Mouse (Mus musculus) liver, embryonic 12.5 days (tissue): ENCODE measurements around the gene 4930550C14Rik. TPM values are rescaled to one million over a fixed set of nuclear protein-coding genes. Genes with fewer than 3 reads are reported as not detected.
A peak's percentile ranks its signal among the peaks of the same experiment; 100 is the strongest.

Experiments
- ATAC-seq: fragments of 200-750 bp; cut with Nextera tagmentation; 2 replicates; pipeline ENCODE4 v1.8.0; 2017; ENCODE audit warnings: moderate number of reproducible peaks, mild to moderate bottlenecking, moderate library complexity
- H3K27ac ChIP-seq: fragments of 300-500 bp; sonication (generic); 2 replicates; pipeline ENCODE4 v1.5.1; 2016; ENCODE audit warnings: mild to moderate bottlenecking
- H3K27me3 ChIP-seq: fragments of 300-500 bp; sonication (generic); replicated peaks from 2 replicates; pipeline ENCODE4 v1.6.1; 2016; ENCODE audit warnings: mild to moderate bottlenecking, moderate library complexity
- H3K36me3 ChIP-seq: fragments of 300-500 bp; sonication (generic); 2 replicates; pipeline ENCODE4 v1.6.1; 2016; ENCODE audit warnings: mild to moderate bottlenecking, moderate library complexity
- H3K4me1 ChIP-seq: fragments of 300-500 bp; sonication (generic); 2 replicates; pipeline ENCODE4 v1.6.1; 2016
- H3K4me2 ChIP-seq: fragments of 300-500 bp; sonication (generic); 2 replicates; pipeline ENCODE4 v1.6.1; 2016; ENCODE audit warnings: mild to moderate bottlenecking, moderate library complexity
- H3K4me3 ChIP-seq: fragments of 300-500 bp; sonication (generic); 2 replicates; pipeline ENCODE4 v1.5.1; 2016; ENCODE audit warnings: mild to moderate bottlenecking, moderate library complexity
- H3K9ac ChIP-seq: fragments of 300-500 bp; sonication (generic); 2 replicates; pipeline ENCODE4 v1.6.1; 2016; ENCODE audit warnings: mild to moderate bottlenecking, moderate library complexity
- H3K9me3 ChIP-seq: fragments of 300-500 bp; sonication (generic); replicated peaks from 2 replicates; pipeline ENCODE4 v1.6.1; 2016; ENCODE audit warnings: mild to moderate bottlenecking, moderate library complexity
- WGBS: fragments of 180-500 bp; shearing (Covaris S2); methylation state at CpG from one replicate; pipeline ENCODE4 v1.1.7; 2016; ENCODE audit not compliant: insufficient replicate concordance; 5-methylcytosine and 5-hydroxymethylcytosine counted together
- polyA plus RNA-seq: library from polyadenylated mRNA; unstranded; fragments of >200 nt; fragmentation: Nextera tagmentation; extraction: Ambion mirVana; gene quantifications from 2 replicates; pipeline ENCODE4 v1.2.1, GENCODE M21; 2016

Gene 4930550C14Rik
- polyA plus RNA-seq, 1 experiment from 2014 or later: 0.89 TPM

GRCm38 (mm10) chr9:53384873-53385272 is 17.3 kb upstream of the 4930550C14Rik start:
- H3K4me2 ChIP-seq: peak overlapping the region; percentile 83
- no peaks in the 10 kb centered on the region for H3K9me3 ChIP-seq
- H3K4me3 ChIP-seq: peak overlapping the region; percentile 67
- H3K9ac ChIP-seq: peak overlapping the region; percentile 70
- peaks cover 11% of the 10 kb centered on the region for H3K4me1 ChIP-seq
- peak; percentile 3 for ATAC-seq
- H3K27me3 ChIP-seq: peaks cover 23% of the 10 kb centered on the region
- H3K27ac ChIP-seq: peak overlapping the region; percentile 81; the same call in 1 of the 2 replicates
- 0 out of 2 replicates have a peak, but pooled peaks cover 3% of the 10 kb centered on the region for H3K36me3 ChIP-seq
- WGBS: 26% methylated on average over 8 of the region's 8 CpGs

GRCm38 (mm10) chr9:53387431-53387830 is 14.7 kb upstream of the 4930550C14Rik start:
- Histone ChIP-seq H3K27ac (no peak overlapping the region), H3K36me3 (0 out of 2 replicates have a peak, but pooled peaks cover 6% of the 10 kb centered on the region)
- 43% methylated on average over 2 of the region's 2 CpGs for WGBS

GRCm38 (mm10) chr9:53389109-53389508 is 13.0 kb upstream of the 4930550C14Rik start:
- Histone ChIP-seq H3K4me1 (peaks cover 8% of the 10 kb centered on the region), H3K4me3 (no peak overlapping the region), H3K9me3 (no peaks in the 10 kb centered on the region), H3K4me2 (no peak overlapping the region), H3K9ac (no peak overlapping the region), H3K27ac (no peak overlapping the region), H3K27me3 (peaks cover 9% of the 10 kb centered on the region), H3K36me3 (0 out of 2 replicates have a peak, but pooled peaks cover 6% of the 10 kb centered on the region)
- no peak for ATAC-seq
- WGBS: 78% methylated on average over 3 of the region's 3 CpGs

More at GRCm38 (mm10) chr9:53387431-53387830, 14.7 kb upstream of the 4930550C14Rik start:
- Histone ChIP-seq H3K27me3 (peaks cover 22% of the 10 kb centered on the region), H3K4me1 (peaks cover 11% of the 10 kb centered on the region), H3K9ac (no peak overlapping the region), H3K9me3 (no peaks in the 10 kb centered on the region), H3K4me2 (no peak overlapping the region), H3K4me3 (no peak overlapping the region)
- no peak for ATAC-seq

DNA sequence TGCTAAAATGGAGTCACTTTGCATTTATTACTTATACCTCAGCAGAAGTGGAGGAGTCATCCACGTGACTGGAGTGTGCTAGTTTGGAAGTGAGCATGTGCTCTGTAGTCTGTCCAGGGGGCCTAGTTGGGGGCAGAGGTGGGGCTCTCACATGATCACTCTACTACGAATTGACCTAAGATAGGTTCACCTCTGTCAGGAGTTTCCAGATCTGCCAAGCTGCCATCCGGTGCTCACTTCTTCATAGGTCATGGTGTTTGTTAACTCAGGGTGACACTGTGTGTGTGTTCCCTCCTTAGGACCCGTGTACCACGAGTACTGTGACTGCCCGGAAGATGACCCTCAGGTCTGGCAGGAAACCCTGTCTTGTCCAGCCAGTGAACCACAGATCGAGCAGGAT is 12.0 kb upstream of the 4930550C14Rik start:
- H3K36me3 ChIP-seq: 0 out of 2 replicates have a peak, but pooled peaks cover 6% of the 10 kb centered on the region
- H3K27me3 ChIP-seq: no peaks in the 10 kb centered on the region; the same call in 1 of the 2 replicates
- WGBS: 61% methylated on average over 7 of the region's 7 CpGs
- ATAC-seq: no peak
- no peak overlapping the region for H3K4me2 ChIP-seq
- H3K27ac ChIP-seq: no peak overlapping the region
- no peaks in the 10 kb centered on the region for H3K4me1 ChIP-seq
- H3K9me3 ChIP-seq: no peaks in the 10 kb centered on the region
- no peak overlapping the region for H3K4me3 ChIP-seq
- H3K9ac ChIP-seq: no peak overlapping the region

DNA sequence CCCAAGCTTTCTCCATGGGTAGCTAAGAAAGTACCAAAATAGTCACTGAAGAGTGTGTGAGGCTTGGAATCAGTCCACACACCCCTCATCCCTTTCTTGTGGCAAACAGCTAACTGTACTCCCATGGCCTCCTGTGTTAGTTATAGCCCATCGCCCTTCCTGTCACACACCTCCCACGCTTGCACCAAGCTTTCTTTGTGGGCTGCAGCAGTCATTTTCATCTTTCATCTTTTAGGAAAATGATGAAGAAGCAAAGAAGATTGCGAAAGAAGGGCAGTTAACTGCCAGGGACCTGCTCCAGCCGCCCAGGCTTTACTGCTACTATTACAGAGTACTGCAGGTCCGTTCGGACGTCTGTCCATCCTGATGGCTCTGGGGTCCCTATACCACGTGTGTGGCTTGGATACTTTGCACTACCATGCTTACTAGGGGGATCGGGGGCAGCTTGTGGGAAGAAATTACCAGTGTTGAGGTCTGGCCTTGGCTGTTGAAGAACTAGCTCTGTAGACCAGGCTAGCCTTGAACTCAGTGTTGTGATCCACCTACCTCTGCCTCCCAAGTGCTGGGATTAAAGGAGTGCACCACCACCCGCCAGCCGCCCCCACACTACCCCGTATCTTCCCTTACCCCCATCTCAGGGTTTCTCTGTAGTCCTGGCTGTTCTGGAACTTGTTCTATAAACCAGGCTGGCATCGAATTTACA is 4.3 kb upstream of the 4930550C14Rik start:
- ATAC-seq: peak; percentile 35
- Histone ChIP-seq H3K9me3 (no peaks in the 10 kb centered on the region), H3K9ac (no peak overlapping the region), H3K4me3 (no peak overlapping the region), H3K27me3 (no peaks in the 10 kb centered on the region), H3K4me2 (peak overlapping the region; percentile 19; the same call in 1 of the 2 replicates), H3K27ac (no peak overlapping the region), H3K4me1 (peaks cover 14% of the 10 kb centered on the region; the same call in 1 of the 2 replicates), H3K36me3 (0 out of 2 replicates have a peak, but pooled peaks cover 4% of the 10 kb centered on the region)
- 61% methylated on average over 13 of the region's 13 CpGs for WGBS

DNA sequence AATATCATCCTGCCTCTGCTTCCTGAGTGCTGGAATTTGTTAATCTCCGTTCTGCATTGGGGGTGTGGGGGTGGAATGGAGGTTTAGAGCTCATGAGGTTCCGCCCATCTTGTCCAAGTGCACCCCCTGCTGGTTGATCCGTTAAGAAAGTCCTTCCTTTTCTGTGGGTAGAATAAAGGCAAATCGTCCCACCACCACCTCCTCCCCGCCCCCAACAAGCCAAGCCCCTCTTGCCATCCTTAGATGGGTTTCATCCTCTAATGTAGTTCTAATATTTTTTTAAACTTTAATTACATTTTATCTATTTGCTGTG is 3.8 kb upstream of the 4930550C14Rik start:
- H3K27me3 ChIP-seq: no peaks in the 10 kb centered on the region
- H3K4me1 ChIP-seq: peaks cover 14% of the 10 kb centered on the region; the same call in 1 of the 2 replicates
- H3K9me3 ChIP-seq: no peaks in the 10 kb centered on the region
- H3K36me3 ChIP-seq: 0 out of 2 replicates have a peak, but pooled peaks cover 4% of the 10 kb centered on the region
- no peak overlapping the region for H3K27ac ChIP-seq
- H3K4me2 ChIP-seq: peak overlapping the region; percentile 19; the same call in 1 of the 2 replicates
- H3K9ac ChIP-seq: no peak overlapping the region
- WGBS: 4% methylated on average over 5 of the region's 5 CpGs
- no peak overlapping the region for H3K4me3 ChIP-seq
- peak; percentile 15; the same call in 1 of the 2 replicates for ATAC-seq

DNA sequence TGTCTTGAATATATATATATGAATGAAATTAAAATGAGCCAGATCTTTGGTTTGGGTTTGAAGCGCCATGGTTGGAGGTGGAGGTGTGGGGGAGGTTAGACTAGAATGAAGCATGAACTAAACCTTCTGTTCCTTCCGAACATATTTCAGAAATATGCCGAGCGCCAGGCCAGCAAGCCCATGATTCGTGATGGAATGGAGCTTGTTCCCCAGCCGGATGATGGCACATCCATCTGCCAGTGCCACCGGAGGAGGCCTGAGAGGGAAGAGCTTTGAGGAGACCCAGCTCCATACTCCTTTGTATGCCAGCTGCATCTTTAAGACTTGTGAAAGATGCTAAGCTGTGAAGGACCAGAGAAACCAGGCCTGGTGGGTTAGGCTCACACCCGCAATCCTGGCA is 2.6 kb upstream of the 4930550C14Rik start:
- 78% methylated on average over 8 of the region's 8 CpGs for WGBS
- Histone ChIP-seq H3K27me3 (no peaks in the 10 kb centered on the region), H3K36me3 (0 out of 2 replicates have a peak, but pooled peaks cover 4% of the 10 kb centered on the region), H3K27ac (no peak overlapping the region), H3K4me2 (no peak overlapping the region), H3K9me3 (no peaks in the 10 kb centered on the region), H3K4me1 (peaks cover 16% of the 10 kb centered on the region; the same call in 1 of the 2 replicates), H3K9ac (no peak overlapping the region), H3K4me3 (no peak overlapping the region)
- ATAC-seq: no peak

DNA sequence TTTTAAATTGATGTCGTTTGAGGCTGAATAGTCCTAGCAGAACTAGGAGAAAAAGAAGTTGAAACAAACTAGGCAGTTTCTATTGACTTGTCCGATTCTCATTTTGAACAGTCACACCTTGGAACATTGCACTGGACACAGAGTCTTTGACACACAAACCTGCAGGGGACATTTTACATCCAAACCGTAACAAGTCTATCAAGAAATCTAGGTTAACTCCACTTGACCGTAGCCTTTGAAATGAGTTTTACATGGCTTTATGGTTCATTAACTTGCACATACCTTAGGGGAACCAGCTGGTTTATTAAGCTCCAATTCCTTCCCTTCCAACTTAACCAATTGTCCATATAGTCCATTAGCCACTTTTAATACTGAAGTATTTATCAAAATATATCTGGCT is 1.4 kb upstream of the 4930550C14Rik start:
- ATAC-seq: no peak
- no peaks in the 10 kb centered on the region for H3K27me3 ChIP-seq
- no peak overlapping the region for H3K4me2 ChIP-seq
- H3K36me3 ChIP-seq: 0 out of 2 replicates have a peak, but pooled peaks cover 4% of the 10 kb centered on the region
- H3K9me3 ChIP-seq: no peaks in the 10 kb centered on the region
- H3K27ac ChIP-seq: no peak overlapping the region
- 76% methylated on average over 4 of the region's 4 CpGs for WGBS
- peaks cover 28% of the 10 kb centered on the region; the same call in 1 of the 2 replicates for H3K4me1 ChIP-seq
- no peak overlapping the region for H3K9ac ChIP-seq
- no peak overlapping the region for H3K4me3 ChIP-seq

GRCm38 (mm10) chr9:53401146-53401545 is 979 bp upstream of the 4930550C14Rik start:
- Histone ChIP-seq H3K9ac (no peak overlapping the region), H3K4me1 (peaks cover 29% of the 10 kb centered on the region; the same call in 1 of the 2 replicates), H3K27me3 (no peaks in the 10 kb centered on the region), H3K36me3 (0 out of 2 replicates have a peak, but pooled peaks cover 4% of the 10 kb centered on the region), H3K4me2 (no peak overlapping the region), H3K9me3 (no peaks in the 10 kb centered on the region), H3K27ac (no peak overlapping the region), H3K4me3 (no peak overlapping the region)
- ATAC-seq: no peak
- WGBS: 85% methylated on average over 8 of the region's 8 CpGs

DNA sequence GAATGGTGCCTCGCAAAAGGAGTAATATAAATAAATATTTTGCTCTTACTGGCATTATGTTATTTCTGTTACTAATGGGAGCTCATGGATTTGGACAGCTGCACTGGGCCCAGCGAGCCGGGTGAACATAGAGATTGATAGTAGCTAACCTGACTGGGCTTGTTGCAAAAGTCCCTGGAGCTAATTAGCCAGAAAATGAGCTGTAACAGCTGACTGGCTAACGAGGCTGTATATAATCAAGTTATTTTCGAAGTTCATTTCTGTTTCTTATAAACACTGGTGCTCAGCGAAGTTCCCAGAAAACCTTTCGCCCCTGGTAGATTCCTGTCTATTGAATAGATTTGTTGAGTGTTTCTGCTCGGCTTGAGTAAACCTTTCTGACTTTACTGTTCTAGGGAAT is 866 bp downstream of the 4930550C14Rik start:
- H3K36me3 ChIP-seq: 0 out of 2 replicates have a peak, but pooled peaks cover 4% of the 10 kb centered on the region
- H3K9me3 ChIP-seq: no peaks in the 10 kb centered on the region
- no peak overlapping the region for H3K4me2 ChIP-seq
- no peaks in the 10 kb centered on the region for H3K27me3 ChIP-seq
- no peak overlapping the region for H3K27ac ChIP-seq
- WGBS: 81% methylated on average over 8 of the region's 8 CpGs
- no peak for ATAC-seq
- H3K4me1 ChIP-seq: peaks cover 28% of the 10 kb centered on the region; the same call in 1 of the 2 replicates
- no peak overlapping the region for H3K9ac ChIP-seq
- no peak overlapping the region for H3K4me3 ChIP-seq

- Histone ChIP-seq H3K27ac (no peak overlapping the region), H3K4me2 (no peak overlapping the region), H3K27me3 (no peaks in the 10 kb centered on the region), H3K36me3 (0 out of 2 replicates have a peak, but pooled peaks cover 4% of the 10 kb centered on the region), H3K4me3 (no peak overlapping the region), H3K9me3 (no peaks in the 10 kb centered on the region), H3K4me1 (peaks cover 36% of the 10 kb centered on the region), H3K9ac (no peak overlapping the region)
- no peak for ATAC-seq
- 72% methylated on average over 6 of the region's 6 CpGs for WGBS
These were observed 2.1 kb downstream of the 4930550C14Rik start for GRCm38 (mm10) chr9:53404050-53404752.
